Mouse (Mus musculus) heart, adult 9 months (tissue): ENCODE results near the gene Tac2.
A peak's percentile ranks its signal among the peaks of the same experiment; 100 is the strongest.
"Not testable (repeated sequence)": the region's sequence is repeated elsewhere in the genome, so short reads cannot be mapped to it uniquely, and the experiment has no call there.

Source experiments
- DNase-seq, 2 experiments: peaks; one replicate each; pipeline ENCODE4 v3.0.0; 2022; ENCODE audit warnings: low spot score in 2 of 2

Tac2 gene

GRCm38 (mm10) chr10:127755770-127756468, 31.6 kb downstream of the Tac2 start:
- peak; percentile 52 to 56 for DNase-seq

GRCm38 (mm10) chr10:127759181-127760110, 35.2 kb downstream of the Tac2 start, which contains the start of the genes Rdh1 and Rdh16f1:
Rdh1 (plus strand) TSS chr10:127759721.
Rdh16f1 (plus strand) TSS chr10:127759787.
- DNase-seq, result no peak

GRCm38 (mm10) chr10:127762926-127763325, 38.6 kb downstream of the Tac2 start:
- not testable (repeated sequence) for DNase-seq

- DNase-seq, result no peak
These were observed 39.8 kb downstream of the Tac2 start for GRCm38 (mm10) chr10:127763914-127764680.

- DNase-seq, result no peak
These were observed 42.3 kb downstream of the Tac2 start for GRCm38 (mm10) chr10:127766564-127766963.

- DNase-seq, result no peak
These were observed 51.7 kb downstream of the Tac2 start, which contains the start of gene Rdh9 for GRCm38 (mm10) chr10:127776011-127776410. Rdh9 (plus strand) TSS chr10:127776386.
